Mouse (Mus musculus): Measurements from ENCODE around the gene 6430548M08Rik.

- no peak for TF ChIP-seq CTCF (conservative IDR thresholded peaks at IDR 0.05; ENCODE audit: low read length)
- TF ChIP-seq POU5F1 (IDR thresholded peaks at IDR 0.05; ENCODE audit: borderline replicate concordance, low read length), result no peak
- no peak for TF ChIP-seq NANOG (IDR thresholded peaks at IDR 0.05; ENCODE audit: borderline replicate concordance, low read length)
These were observed 64.2 kb downstream of the 6430548M08Rik start for GRCm38 (mm10) chr8:120178124-120178514.

Data from E14TG2a.4 (cell line).